Mouse (Mus musculus): ENCODE data around the gene Arl4c. TPM values are rescaled to one million over a fixed set of nuclear protein-coding genes. Genes with fewer than 3 reads are reported as not detected.

The Arl4c gene
- polyA plus RNA-seq, 1 experiment from 2014 or later, result 49.8 TPM

DNA sequence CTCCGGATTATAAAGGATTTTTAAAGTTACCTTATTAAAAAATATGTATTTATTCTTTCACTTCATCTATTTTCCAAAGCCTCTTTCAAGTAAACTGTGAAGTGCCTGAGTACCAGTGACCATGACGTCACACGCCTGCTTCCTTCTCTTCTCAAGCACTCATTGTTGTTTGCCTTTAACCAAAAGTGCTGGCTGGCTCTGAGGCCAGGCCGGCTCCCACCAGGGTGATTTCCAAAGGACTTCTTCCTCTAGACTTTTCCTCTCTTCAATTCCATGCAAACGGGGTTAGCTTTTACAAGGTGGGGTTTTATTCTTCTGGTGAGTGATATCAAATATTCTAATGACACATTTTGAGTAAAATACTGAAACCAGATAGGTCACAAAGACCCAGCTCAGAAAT is 2.6 kb downstream of the Arl4c start:
- ATAC-seq (ENCODE audit: low FRiP score), result no peak
- Histone ChIP-seq H3K4me1 (peaks cover 20% of the 10 kb centered on the region), H3K9ac (peak overlapping the region; percentile 98), H3K27me3 (no peaks in the 10 kb centered on the region), H3K4me3 (peak overlapping the region; percentile 95), H3K36me3 (peaks cover 17% of the 10 kb centered on the region), H3K27ac (peak overlapping the region; percentile 98), H3K4me2 (replicated peaks) (peak overlapping the region; percentile 74), H3K9me3 (replicated peaks) (no peaks in the 10 kb centered on the region)
- WGBS, result 6% methylated on average over 5 of the region's 5 CpGs

DNA sequence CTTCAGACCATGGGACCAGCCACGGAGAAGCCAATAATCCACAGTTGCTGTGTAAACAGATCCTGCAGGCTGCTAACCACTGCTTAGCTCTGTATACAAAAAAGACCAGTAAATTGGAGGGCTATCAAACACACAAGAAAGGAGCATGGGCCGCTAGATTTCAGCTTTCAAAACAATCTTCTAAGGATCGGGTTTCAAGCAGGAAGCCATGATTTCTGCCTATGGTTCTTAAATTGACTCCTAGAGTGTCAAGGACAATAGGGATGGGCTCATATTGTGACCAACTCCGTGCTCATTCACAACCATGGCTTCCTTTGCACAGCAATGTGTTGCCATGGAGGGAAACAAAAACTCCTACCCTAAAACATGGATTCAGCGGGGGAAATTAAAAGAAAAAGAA is 3.1 kb downstream of the Arl4c start:
- peak overlapping the region; percentile 61 for H3K27ac ChIP-seq
- peak overlapping the region; percentile 74 for H3K4me2 ChIP-seq (replicated peaks)
- H3K9ac ChIP-seq, result peak overlapping the region; percentile 48
- H3K27me3 ChIP-seq, result no peaks in the 10 kb centered on the region
- no peaks in the 10 kb centered on the region for H3K9me3 ChIP-seq (replicated peaks)
- ATAC-seq (ENCODE audit: low FRiP score), result no peak
- H3K4me3 ChIP-seq, result peak overlapping the region; percentile 95
- WGBS, result 10% methylated on average over 5 of the region's 5 CpGs
- H3K36me3 ChIP-seq, result peaks cover 19% of the 10 kb centered on the region
- peaks cover 20% of the 10 kb centered on the region for H3K4me1 ChIP-seq

DNA sequence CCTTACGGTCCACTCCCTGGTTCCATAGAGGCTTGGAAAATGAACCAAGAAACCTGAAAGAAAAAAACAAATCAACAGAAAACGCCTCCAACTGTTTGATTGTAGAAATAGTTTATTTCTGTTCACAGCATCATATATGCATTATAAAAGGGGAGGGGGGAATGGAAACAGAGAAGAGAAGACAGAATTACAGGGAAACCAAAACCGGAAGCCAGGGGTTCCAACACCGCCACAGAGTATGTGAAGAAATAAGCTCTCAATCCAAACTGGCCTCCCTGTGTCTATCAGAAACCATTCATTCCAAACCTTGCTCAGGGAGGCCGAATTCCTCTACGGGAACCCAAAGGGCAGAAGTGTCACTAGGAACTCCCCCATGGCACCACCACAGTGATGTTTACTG is 3.9 kb downstream of the Arl4c start:
- H3K27ac ChIP-seq, result no peak overlapping the region

DNA sequence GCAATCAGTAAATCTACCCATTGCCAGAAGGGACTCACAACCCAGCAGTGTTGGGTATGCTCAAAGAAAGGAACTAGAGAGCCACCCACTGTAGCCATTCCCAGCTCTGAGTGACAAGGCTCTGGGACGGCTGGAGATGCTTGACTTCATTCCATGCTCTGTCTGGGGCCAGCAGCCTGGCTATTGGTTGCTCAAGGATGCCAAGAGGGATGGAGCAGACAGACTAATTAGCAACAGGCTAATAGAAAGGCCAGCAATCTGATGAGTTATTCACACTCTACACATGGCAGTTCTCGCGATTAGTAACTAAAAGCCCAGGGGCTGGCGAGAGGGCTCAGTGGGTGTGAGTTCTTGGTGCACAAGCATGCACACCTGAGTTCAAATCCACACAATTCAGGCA is 5.6 kb downstream of the Arl4c start:
- no peak overlapping the region for H3K9ac ChIP-seq
- H3K36me3 ChIP-seq, result peaks cover 19% of the 10 kb centered on the region
- H3K4me3 ChIP-seq, result no peak overlapping the region
- 68% methylated on average over 4 of the region's 4 CpGs for WGBS
- peaks cover 16% of the 10 kb centered on the region for H3K4me1 ChIP-seq
- no peaks in the 10 kb centered on the region for H3K27me3 ChIP-seq
- no peak for ATAC-seq (ENCODE audit: low FRiP score)
- H3K9me3 ChIP-seq (replicated peaks), result no peaks in the 10 kb centered on the region
- H3K4me2 ChIP-seq (replicated peaks), result no peak overlapping the region
- no peak overlapping the region for H3K27ac ChIP-seq

More for the DNA sequence above, 3.9 kb downstream of the Arl4c start:
- H3K9me3 ChIP-seq (replicated peaks), result no peaks in the 10 kb centered on the region
- WGBS, result 86% methylated on average over 6 of the region's 6 CpGs
- ATAC-seq (ENCODE audit: low FRiP score), result no peak
- H3K9ac ChIP-seq, result no peak overlapping the region
- peaks cover 19% of the 10 kb centered on the region for H3K36me3 ChIP-seq
- H3K4me2 ChIP-seq (replicated peaks), result peak overlapping the region; percentile 74
- no peaks in the 10 kb centered on the region for H3K27me3 ChIP-seq
- H3K4me1 ChIP-seq, result peaks cover 20% of the 10 kb centered on the region
- peak overlapping the region; percentile 95 for H3K4me3 ChIP-seq

DNA sequence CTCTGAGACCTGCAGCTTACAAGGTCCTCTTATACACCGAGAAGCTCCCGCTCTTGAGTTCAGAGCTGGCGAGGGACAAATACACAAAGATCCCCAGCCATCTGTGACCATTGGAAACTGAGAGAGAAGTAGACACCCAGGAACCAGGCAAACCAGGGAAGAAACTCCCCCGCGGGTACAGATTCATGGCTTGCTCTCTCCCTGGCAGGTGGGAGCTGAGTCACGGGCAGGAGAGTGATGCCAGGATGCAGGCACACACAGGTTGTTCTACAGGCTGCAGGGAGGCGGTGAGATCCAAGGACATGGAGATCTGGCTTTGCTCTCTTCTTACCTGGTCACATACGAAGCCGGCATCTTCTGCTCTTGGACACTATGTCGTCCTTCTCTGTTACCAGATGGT is 7.7 kb downstream of the Arl4c start:
- H3K9ac ChIP-seq, result no peak overlapping the region
- H3K27ac ChIP-seq, result no peak overlapping the region
- no peak overlapping the region for H3K4me3 ChIP-seq
- no peak overlapping the region for H3K4me2 ChIP-seq (replicated peaks)
- H3K9me3 ChIP-seq (replicated peaks), result no peaks in the 10 kb centered on the region
- no peaks in the 10 kb centered on the region for H3K27me3 ChIP-seq
- peaks cover 19% of the 10 kb centered on the region for H3K36me3 ChIP-seq
- no peak for ATAC-seq (ENCODE audit: low FRiP score)
- 94% methylated on average over 10 of the region's 10 CpGs for WGBS
- H3K4me1 ChIP-seq, result peaks cover 16% of the 10 kb centered on the region

DNA sequence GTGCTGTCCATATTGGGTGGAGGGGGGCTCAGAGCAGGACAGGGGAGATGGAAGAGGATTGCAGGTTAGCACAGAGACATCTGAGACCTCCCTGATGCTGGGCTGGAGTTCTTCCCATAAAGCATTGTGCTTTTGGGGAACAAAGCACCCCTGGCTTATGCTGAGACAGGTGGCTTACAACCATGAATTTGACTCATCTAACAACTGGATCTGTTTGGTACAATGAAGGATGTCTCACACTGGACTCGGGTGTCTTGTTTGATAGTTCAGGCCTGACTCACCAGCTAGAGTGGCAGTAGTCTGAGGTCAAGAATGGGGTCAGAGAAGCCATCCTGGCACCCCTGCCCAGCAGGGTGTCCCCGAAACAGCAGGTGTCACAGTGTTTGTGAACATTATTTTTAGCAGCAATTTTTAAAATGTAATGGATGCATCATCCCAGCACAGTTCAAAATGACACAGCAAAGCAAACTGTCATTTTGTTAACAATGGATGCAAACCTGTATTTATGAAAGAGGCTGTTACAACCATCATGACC is 9.7 kb downstream of the Arl4c start:
- WGBS, result 70% methylated on average over 2 of the region's 2 CpGs
- H3K9me3 ChIP-seq (replicated peaks), result no peaks in the 10 kb centered on the region
- no peak overlapping the region for H3K4me3 ChIP-seq
- peaks cover 11% of the 10 kb centered on the region for H3K36me3 ChIP-seq
- H3K9ac ChIP-seq, result no peak overlapping the region
- H3K27me3 ChIP-seq, result no peaks in the 10 kb centered on the region
- ATAC-seq (ENCODE audit: low FRiP score), result no peak
- no peak overlapping the region for H3K4me2 ChIP-seq (replicated peaks)
- no peak overlapping the region for H3K27ac ChIP-seq
- 0 out of 2 replicates have a peak, but pooled peaks cover 1% of the 10 kb centered on the region for H3K4me1 ChIP-seq

DNA sequence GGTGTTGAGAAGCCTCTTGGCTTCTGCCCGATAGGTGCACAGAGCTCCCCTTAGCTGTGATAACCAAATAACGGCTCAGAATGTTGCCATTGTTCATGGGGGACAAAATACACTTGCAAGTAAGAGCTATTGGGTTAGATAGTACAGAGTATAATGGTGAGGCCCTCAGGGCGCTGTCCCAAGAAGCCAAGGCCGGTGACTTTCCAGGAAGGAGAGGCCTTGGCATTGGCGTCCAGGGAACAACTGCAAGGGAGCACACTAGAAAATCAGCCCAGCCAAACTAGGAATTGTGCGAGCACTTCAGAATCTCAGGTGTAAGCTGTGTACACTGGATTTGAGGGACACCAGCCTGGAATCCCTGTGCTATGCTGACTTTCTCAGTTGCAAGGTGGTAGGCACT is 11.4 kb downstream of the Arl4c start:
- 91% methylated on average over 6 of the region's 6 CpGs for WGBS
- Histone ChIP-seq H3K27ac (no peak overlapping the region), H3K4me3 (no peak overlapping the region), H3K4me1 (no peaks in the 10 kb centered on the region), H3K27me3 (no peaks in the 10 kb centered on the region), H3K4me2 (replicated peaks) (no peak overlapping the region), H3K9me3 (replicated peaks) (no peaks in the 10 kb centered on the region), H3K9ac (no peak overlapping the region), H3K36me3 (peaks cover 4% of the 10 kb centered on the region; the same call in 1 of the 2 replicates)
- ATAC-seq (ENCODE audit: low FRiP score), result no peak

DNA sequence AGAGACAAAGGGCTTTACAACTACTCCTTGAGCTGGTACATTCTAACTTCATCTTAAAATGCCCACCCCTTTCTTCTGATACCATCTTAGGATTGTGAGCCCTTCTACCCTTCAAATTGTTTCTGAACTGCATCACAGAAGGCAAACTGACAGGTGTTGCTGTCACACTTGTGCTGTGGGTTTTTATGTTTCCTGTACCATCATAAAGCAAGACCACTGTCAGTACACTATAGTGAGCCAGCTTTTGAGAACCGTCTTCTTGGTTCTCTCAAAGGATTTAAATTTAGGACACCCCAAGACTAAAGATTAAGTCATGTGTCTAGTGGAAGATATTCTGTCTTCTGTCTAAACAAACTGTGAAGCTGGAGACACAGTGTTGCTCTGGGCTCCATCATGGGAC is 17.3 kb downstream of the Arl4c start:
- Histone ChIP-seq H3K4me3 (no peak overlapping the region), H3K4me1 (no peaks in the 10 kb centered on the region), H3K9me3 (replicated peaks) (no peaks in the 10 kb centered on the region), H3K9ac (no peak overlapping the region), H3K4me2 (replicated peaks) (no peak overlapping the region), H3K27me3 (no peaks in the 10 kb centered on the region), H3K27ac (no peak overlapping the region), H3K36me3 (no peaks in the 10 kb centered on the region)
- WGBS, result 93% methylated on average over 1 of the region's 1 CpGs
- no peak for ATAC-seq (ENCODE audit: low FRiP score)

DNA sequence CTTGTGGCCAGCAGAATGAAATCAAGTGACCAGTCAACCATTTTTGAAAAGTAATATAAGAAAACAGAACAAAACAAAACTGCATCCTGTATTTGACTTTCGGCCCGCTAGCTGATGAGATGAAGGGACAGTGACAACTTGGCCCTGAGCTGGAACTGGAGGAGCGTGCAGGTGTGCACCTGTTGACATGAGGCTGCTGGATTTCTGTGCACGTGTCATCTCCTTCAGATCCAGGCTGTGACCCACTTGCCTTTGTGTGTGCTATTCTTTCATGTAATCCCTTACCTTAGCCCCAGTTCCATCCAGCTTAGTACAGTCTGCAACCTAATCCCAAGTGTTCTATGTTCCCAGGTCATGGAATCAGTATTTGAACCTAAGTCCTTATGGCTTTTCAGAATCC is 20.4 kb downstream of the Arl4c start:
- no peak for ATAC-seq (ENCODE audit: low FRiP score)
- Histone ChIP-seq H3K9me3 (replicated peaks) (no peaks in the 10 kb centered on the region), H3K27ac (no peak overlapping the region), H3K4me3 (no peak overlapping the region), H3K9ac (no peak overlapping the region), H3K36me3 (no peaks in the 10 kb centered on the region), H3K27me3 (no peaks in the 10 kb centered on the region), H3K4me1 (no peaks in the 10 kb centered on the region), H3K4me2 (replicated peaks) (no peak overlapping the region)
- 92% methylated on average over 4 of the region's 4 CpGs for WGBS

DNA sequence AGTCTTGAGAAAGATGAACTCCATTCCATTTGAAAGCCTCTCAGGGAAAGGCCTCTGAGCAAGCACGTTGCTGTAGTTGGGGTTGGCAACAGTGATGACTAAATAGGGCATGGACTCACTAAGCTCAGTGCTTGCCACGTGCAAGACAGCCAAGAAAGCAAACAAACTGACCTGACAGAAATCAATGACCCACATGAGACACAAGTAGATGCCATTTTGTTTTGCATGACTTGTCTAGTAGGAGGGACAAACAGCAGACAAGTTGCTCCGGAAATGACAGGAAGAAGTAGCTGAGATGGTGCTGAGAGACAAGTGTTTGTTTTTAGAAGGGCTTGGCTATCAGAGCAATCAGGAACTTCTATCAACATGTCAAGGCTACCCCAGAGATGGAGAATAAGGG is 21.2 kb downstream of the Arl4c start:
- no peaks in the 10 kb centered on the region for H3K27me3 ChIP-seq
- no peak for ATAC-seq (ENCODE audit: low FRiP score)
- H3K9ac ChIP-seq, result no peak overlapping the region
- 72% methylated on average over 3 of the region's 3 CpGs for WGBS
- no peak overlapping the region for H3K4me3 ChIP-seq
- no peaks in the 10 kb centered on the region for H3K4me1 ChIP-seq
- H3K27ac ChIP-seq, result no peak overlapping the region
- H3K9me3 ChIP-seq (replicated peaks), result no peaks in the 10 kb centered on the region
- no peak overlapping the region for H3K4me2 ChIP-seq (replicated peaks)
- no peaks in the 10 kb centered on the region for H3K36me3 ChIP-seq

DNA sequence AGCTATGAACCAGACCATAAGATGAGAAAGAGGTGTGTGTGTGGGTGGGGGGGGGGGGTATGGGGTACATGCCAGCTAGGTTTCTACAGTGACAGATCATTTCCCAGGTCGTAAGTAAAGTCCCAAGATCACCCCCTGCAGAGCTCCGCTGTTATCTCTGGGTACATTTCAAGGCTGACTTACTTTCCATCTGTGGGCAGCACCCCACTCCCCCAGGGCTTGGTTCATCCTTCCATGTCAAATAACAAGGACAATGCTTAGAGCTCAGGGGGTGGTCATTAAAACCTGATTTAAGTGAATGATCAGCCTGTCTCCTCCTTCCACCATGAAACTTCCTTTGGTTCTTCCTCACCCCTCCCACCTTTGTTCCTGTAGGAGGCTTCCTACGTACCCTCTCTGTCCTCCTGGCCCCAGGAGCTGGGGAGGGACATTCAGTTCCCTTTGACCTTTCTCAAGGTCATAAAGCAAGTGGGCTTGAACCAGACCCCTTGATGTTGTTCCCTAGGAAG is 23.7 kb downstream of the Arl4c start:
- Histone ChIP-seq H3K4me2 (replicated peaks) (no peak overlapping the region), H3K27me3 (no peaks in the 10 kb centered on the region), H3K36me3 (no peaks in the 10 kb centered on the region), H3K4me1 (no peaks in the 10 kb centered on the region), H3K4me3 (no peak overlapping the region), H3K27ac (no peak overlapping the region), H3K9ac (no peak overlapping the region), H3K9me3 (replicated peaks) (no peaks in the 10 kb centered on the region)
- WGBS, result 41% methylated on average over 3 of the region's 3 CpGs
- no peak for ATAC-seq (ENCODE audit: low FRiP score)

DNA sequence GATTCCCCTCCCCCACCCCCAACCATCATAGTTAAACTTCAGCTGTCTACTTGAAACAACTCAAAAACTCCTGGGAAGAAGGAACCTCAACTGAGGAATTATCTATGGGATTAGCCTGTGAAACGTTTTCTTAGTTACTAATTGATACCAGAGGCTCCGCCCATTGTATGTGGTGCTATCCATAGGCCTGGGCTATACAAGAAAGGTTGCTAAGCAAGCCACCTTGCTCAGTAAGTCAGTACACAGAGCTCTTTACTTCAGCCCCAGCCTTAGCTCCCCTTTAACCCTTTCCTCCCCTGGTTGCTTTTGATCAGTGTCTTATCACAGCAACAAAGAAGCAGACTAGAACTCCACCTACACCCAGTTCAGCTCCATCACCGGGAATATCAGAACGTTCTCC is 31.2 kb downstream of the Arl4c start:
- Histone ChIP-seq H3K4me1 (peaks cover 24% of the 10 kb centered on the region), H3K4me3 (no peak overlapping the region), H3K36me3 (no peaks in the 10 kb centered on the region), H3K4me2 (replicated peaks) (no peak overlapping the region), H3K27me3 (peaks cover 3% of the 10 kb centered on the region; the same call in 1 of the 2 replicates), H3K27ac (no peak overlapping the region), H3K9ac (no peak overlapping the region), H3K9me3 (replicated peaks) (no peaks in the 10 kb centered on the region)
- 47% methylated on average over 4 of the region's 4 CpGs for WGBS
- ATAC-seq (ENCODE audit: low FRiP score), result no peak
